Mouse (Mus musculus): Measurements from ENCODE around the gene Swsap1.

Gene Swsap1

DNA sequence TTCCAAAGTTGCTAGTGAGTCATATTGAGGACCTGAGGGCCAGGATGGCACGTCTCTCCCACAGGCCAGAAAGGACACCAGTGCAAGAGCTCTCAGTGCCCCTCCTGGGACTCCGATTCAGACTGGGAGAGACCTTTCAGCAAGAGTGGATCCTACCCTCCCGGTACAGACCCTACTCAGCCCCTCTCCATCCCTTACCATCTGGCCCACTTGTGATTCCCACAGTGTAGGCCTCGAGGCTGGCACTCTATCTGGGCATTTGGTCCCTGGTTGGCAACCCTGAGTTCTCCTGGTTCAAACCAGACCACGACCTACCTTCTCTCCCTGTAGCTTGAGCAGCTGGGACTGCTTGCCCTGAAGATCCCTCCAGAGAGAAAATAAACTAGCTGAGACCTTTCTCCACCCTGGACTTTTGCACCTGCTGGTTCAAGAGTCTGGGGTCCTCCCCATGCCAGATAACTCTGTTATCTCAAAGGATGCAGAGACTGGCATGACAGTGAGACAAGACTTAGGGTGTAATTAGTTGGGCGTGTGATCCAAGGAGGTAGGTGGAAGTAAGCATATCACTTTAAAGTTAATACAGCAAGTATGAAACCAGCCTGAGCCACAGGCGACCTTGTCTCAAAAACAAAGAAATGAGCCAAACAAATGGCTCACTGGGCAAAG is 20.0 kb upstream of the Swsap1 start:
- no peak for DNase-seq (ENCODE audit: low read depth, low spot score)

DNA sequence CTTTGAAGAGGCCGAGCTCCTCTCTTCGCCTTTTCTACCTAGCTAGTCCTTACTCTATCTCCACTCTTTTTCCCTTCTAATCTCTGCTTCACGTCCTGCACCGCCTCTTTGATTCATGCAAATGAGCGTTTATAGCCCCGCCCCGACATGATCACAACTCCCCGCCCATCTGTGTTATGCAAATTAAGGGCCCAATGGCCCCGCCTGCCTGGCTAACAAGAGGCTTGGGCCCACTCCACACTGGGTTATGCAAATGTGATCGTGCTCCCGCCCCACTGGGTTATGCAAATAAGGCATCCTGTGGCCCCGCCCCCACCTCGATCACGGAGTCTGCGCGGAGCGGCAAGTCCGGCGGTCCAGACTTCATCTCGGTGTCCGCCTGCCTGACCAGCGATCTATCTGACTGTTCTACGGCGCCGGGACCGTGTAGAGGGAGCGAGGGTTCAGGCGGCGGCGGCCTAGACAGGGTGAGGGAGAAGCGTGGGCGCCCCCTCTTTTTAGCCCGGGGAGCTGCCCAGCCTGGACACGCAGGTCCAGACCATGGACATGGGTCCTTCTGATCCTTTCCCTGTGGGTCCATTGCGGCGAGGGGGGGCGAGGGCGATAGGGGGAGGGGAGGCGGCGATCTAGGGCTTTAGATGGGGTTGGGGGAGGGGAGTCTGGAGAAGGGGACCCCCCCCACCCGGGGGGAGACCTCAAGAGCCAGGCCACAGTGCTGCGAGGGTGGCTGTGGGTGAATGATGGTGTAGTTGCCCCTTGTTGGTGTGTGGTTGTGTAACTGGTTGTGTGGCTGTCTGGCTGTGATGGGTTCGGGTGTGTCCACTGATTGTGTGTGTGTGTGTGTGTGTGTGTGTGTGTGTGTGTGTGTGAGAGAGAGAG is 18.6 kb upstream of the Swsap1 start, which contains the start of gene Plppr2:
Plppr2 (plus strand) TSS at position 342 of the 879 bp plus-strand sequence.
- no peak for DNase-seq (ENCODE audit: low read depth, low spot score)

DNA sequence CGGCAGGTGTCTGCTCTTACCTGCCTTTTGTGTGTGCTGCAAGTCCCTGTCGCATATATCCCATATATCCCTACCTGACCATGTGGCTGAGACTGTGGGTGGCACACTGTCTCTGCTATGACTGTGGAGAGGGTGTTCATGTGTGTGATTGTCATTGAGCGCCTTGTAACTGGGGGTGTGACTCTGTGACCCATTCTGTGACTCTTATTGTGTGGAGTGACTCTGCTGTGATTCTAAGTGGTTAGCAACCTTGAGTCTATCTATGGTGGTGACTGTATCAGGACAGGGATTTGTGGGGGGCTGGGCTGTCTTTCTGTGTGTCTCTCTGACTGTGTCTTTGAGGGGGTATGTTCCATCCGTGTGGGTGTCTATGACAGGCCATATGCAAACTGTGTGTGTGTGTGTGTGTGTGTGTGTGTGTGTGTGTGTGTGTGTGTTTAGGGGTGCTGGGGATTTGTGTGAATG is 17.8 kb upstream of the Swsap1 start:
- DNase-seq (ENCODE audit: low read depth, low spot score), result no peak

DNA sequence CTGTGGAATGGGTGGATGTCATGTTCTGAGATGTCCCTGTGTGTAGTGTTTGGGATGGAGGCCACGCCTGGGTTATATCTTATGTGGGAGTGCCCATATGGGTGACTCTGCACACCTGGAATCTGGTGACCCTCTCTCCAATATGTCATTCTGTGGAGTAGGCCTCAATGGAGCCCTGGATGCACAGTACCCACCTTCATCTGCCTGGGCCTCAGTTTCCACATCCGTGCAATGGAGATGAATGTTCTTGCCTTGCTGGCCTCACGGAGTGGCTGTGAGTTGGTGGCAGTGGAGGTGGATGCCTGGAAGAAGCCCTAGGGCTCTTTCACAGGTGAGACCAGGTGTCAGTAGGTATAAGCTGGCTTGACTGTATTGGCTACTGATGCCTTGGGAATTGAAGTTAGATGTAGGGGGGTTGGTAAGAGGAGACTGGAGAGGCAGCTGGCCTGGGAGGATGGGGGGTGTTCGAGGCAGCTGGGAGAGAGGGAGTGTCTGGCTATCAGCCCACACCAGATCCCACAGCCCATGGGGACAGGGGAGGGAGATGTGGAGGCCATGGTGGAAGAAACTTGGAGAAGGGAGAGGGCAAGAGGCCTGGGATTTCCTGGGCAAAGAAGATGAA is 17.2 kb upstream of the Swsap1 start:
- DNase-seq (ENCODE audit: low read depth, low spot score), result no peak

DNA sequence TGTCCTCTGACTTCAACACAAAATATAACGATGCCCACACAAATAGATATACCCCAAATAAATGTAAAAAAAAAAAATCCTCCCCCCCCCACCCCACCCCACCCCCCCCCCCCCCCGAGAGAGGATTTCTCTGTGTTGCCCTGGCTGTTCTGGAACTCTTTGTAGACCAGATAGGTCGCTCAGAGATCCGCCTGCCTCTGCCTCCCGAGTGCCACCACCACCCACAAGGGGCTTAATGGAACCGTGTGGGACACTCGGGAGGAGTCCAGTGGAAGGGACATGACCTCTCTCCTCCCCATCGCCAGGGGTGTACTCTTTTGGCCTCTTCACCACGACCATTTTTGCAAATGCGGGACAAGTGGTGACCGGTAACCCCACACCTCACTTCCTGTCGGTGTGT is 12.5 kb upstream of the Swsap1 start:
- DNase-seq (ENCODE audit: low read depth, low spot score), result no peak

DNA sequence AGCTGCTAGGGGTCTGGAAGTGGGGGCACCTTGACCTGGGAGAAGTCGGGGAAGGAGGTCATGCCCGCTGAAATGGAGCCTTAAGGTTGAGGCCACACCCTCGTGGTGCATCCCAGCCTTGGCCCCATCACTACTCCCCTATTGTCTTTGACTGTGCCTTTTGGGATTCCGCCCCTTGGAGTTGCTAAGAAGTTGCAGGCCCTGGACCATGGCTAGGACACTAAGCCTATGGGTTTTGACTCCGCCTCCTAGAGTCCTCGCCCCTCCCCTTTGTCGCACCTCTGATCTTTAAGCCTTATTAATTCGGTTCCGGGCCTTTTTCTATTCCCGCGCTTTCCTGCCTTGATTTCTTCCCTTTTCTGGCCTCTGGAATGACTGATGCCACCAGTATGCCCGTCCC is 11.9 kb upstream of the Swsap1 start:
- no peak for DNase-seq (ENCODE audit: low read depth, low spot score)

DNA sequence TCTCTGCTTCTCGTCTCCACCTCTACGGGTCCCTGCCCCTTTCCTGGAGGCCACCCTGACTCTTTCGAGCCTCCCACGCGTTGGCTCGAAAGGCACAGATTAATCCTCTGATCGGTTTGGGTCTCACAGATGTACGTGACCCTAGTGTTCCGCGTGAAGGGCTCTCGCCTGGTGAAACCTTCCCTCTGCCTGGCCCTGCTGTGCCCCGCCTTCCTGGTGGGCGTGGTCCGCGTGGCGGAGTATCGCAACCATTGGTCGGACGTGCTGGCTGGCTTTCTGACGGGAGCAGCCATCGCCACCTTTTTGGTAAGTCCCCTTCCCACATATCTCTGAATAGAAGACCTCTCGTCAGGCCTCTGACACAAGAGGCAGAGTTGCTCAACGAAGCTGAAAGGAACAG is 11.3 kb upstream of the Swsap1 start:
- DNase-seq (ENCODE audit: low read depth, low spot score), result no peak

DNA sequence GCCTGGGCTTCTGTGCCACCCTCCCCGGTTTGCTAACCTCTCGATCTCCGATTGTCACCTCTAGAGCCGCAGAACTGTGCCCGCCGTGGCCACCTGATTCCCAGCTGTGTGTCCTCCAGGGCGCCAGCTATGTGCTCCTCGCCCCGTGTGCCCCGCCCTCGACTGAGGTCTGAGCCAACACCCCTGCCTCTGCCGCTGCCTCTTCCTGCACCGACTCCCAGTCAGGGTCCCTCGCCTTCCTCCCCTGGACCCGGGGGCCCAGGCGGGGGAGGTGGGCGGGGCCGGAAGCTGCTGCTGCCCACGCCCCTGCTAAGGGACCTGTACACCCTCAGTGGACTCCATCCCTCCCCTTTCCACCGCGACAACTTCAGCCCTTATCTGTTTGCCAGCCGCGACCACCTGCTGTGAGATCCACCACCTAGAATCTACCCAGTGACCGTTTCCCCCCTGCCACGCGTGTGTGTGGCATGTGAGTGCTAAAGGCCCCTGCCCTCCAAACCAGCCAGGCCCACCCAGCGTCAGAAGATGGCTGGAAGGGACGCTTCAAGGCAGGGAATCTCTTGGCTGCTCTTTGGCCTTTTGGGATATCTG is 7.9 kb upstream of the Swsap1 start:
- no peak for DNase-seq (ENCODE audit: low read depth, low spot score)

DNA sequence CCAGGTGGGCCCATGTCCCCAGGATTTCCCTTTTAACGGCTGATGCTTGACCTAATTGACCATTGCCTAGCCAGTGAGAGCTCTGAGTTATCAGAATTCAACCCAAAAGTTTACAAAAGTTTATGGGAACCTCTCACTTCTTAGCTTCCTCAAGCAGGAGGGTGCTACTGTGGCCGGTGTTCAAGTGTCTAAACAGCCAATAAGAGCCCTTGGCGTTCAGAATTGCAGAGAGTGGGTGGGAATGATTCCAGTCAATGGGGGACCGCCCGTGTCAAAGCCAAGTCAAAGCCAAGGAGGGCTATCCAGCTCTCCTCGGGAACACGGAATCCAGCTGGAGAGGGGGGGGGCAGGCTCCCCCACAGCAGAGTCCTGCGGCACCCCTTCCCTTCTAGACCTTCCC is 7.4 kb upstream of the Swsap1 start:
- no peak for DNase-seq (ENCODE audit: low read depth, low spot score)

DNA sequence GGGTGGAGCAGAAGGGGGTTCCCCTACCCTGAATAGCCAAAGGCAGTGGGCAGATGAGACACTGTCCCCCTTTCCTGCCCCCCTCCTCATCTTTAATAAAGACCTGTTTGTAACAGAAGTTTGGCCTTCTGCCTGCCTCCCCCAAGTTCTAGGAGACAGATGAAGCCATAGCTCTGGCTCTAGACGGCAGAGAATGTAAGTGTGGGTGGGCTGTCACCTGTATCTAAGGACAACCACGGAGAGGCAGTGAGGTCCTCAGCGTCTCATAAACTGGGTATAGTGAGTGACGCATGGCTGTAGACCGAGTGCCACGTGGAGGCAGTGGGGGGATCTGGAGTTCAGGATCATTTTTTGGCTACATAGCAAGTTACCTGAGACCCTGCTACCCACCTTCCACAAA is 6.8 kb upstream of the Swsap1 start:
- no peak for DNase-seq (ENCODE audit: low read depth, low spot score)

DNA sequence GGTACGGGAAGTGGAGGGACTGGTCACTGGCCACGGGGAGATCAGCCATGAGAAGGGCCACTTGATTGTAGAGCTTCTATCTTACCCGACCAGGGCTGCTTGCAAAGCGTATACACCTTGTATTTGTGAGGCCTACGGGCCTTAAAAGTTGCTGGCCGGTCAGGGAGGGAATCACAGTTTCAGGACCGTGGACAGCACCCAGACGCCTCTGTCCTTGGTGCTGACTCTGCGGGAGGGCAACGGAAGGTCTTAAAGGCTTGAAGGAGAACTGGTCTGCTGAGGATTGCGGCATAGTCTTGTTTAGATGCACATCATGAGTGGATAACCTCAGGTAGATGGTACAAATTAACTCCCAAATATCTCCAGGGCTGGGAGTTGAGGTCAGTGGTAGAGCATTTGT is 5.2 kb upstream of the Swsap1 start:
- no peak for DNase-seq (ENCODE audit: low read depth, low spot score)

DNA sequence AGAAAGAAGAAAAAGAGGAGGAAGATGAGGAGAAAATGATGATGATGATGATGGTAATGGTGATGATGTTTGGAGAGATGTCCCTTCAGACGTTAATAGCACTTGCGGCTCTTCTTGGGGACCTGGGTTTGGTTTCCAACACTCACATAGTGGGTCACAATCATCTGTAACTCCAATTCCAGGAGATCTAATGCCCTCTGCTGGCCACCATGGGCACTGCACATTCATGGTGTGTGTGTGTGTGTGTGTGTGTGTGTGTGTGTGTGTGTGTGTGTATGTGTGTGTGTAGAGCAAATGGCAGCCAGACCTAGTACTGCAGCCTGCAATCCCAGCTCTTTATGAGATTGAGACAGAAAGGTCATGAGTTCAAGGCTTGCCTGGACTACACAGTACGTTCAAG is 3.6 kb upstream of the Swsap1 start:
- DNase-seq (ENCODE audit: low read depth, low spot score), result no peak

DNA sequence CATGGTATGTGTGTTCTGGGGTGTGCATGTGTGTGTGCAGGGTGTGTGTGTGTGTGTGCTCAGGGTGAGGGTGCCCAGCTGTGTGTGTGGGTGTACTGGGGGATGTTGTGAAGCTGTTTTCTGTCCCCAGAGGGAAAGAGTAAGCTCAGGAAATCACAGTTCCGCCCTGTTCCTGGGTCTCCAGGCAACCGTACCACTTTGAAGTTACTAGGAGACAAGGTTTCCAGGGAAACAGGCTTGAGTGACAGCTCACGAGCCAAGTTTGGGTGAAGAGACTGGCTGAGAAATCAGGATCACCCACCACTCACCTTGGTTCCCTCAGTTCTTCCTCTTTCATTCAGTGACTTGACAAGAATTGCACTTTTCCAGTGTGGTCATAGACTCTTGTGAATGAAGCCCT is 2.0 kb upstream of the Swsap1 start:
- no peak for DNase-seq (ENCODE audit: low read depth, low spot score)

DNA sequence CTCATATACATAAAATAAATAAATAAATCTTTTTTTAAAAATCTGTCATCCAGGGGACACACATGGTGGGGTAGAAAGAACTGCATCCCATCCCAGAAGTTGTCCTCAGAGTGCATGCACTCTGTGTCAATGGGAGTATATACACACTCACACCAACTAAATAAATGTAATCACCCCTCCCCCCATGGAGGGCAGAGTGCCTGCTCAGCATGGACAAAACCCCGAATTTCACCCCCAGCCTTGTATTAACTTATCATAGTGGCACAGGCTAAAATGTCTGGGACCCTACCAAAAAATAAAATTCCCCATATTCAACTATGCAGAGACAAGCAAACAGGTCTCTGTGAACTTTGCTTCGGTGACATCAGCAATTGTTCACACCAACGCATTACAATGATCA is 920 bp upstream of the Swsap1 start:
- no peak for DNase-seq (ENCODE audit: low read depth, low spot score)

DNA sequence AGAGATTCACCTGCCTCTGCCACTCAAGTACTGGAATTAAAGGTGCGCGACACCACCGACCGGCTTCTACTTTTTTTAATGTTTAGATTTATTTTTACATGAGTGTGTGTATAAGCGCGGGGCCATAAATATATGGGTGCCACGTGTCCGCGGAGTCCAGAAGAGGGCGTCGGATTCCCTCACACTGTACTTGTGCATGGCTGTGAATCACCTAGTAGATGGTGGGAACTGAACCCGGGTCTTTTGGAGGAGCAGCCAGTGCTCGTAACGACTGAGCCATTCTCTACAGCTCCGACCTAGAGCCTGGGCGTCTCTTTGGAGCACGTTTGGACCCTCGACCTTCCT is 358 bp upstream of the Swsap1 start:
- DNase-seq (ENCODE audit: low read depth, low spot score), result no peak

DNA sequence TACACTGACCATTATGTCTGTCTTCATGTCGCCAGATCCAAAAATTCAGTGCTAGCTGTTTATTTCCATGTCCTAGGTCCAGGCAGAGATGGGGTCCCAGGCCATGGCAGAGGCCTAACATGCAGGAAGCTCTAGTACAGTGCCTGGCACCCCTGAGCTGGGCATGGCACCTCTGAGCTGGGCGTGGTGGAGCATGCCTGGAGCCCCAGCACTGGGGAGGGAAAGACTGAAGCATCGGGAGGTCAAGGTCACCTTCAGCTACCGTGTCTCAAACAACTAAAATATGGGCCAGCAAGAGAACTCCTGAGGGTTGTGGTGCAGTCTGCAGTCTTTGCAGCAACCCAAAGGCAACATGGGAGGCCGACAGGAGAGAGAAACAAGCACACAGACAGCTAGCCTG is 2.8 kb downstream of the Swsap1 start:
- no peak for DNase-seq (ENCODE audit: low read depth, low spot score)

DNA sequence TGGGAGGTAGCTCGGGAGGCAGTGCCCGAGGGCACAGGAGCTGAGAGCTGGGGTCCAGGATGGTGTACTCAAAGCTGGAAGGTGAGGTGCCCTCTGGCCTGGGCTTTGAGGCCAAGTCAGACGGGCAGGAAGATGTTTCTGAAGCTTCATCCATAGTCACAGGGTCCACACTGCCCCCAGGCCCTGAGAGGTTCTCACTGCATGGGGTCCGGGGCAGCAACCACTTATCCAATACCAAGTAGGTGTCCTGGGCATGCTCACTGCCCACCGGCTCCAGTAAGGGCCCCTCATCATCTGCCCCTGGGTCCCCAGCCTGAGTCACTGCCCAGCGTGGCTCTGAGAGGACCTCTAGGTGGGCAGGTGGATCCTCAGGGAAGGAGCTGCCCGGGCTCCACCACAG is 3.7 kb downstream of the Swsap1 start:
- no peak for DNase-seq (ENCODE audit: low read depth, low spot score)

DNA sequence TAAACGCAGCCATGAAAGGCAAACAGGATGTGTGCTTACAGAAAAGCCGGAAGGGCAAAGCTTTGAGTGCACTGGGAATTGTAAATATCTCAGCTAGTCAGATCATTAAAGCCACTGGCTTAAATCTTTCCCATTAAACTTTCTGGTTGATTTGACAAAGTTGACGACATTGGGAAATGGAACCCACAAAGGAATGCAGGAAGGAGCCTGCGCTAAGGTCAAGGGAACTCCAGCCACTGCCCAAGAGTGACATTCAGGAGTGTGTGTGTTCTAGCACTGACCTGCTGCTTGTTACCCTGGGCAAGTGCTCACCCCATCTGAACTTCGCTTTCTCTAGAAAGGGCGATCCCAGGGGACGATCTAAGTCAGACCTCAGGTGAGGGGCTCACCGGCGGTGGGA is 4.6 kb downstream of the Swsap1 start:
- no peak for DNase-seq (ENCODE audit: low read depth, low spot score)

DNA sequence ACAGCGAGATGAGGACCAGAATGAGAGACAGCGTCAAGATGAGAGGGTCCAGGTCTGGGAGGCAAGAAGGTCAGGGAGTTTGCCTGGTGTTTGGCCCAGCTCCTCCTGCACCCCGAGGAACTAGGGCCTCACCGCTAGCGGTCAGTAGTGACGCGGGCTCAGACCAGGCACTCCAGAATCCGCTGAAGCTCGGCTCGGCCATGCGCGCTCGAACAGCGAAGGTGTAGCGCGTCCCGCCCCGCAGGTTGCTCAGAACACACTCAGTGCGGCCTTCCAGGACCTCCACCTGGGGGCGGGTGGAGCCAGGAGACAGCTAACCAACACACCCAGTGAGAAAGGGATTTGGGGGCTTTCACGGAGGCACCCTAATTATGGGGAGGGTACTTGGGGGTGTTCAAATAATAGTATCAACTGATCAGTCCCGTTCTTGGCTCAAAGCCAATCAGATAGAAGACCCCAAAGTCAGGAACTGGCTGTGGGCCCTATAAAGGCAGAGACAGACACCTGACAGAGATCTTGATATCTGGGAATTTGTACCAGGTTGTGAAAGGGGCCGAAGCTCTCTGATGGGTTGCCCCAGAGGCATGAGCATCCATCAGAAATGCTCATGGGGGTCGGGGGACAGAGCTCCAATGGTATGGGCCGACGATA is 5.1 kb downstream of the Swsap1 start:
- DNase-seq (ENCODE audit: low read depth, low spot score), result no peak

DNA sequence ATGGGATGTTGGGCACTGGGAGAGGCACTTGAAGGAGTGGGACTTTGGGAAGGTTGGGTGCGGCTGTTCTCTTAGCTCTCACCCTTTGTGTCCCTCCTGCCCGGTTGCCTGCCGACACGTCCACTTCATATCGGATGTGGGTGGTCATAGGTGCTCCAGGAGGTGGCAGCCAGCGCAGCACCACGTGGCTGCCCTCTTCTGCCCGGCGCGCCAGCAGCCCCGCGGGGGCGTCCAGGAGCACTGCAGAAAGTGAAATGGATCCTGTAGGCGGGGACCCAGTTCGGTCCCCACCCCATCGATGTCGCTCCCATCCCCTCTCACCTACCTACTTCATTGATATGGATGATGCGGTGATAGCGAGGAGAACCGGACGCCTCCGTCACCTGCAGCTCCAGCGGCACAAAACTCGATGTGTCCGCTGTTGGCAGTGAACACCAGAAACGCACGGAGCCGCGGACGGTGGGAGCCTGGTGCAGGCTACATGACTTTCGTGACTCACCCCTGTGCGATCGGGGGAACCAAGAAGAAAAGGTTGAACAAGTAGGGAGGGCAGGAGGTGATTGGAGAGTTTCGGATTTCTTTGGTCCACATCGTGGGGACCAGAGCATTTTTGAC is 5.9 kb downstream of the Swsap1 start:
- DNase-seq (ENCODE audit: low read depth, low spot score), result no peak

DNA sequence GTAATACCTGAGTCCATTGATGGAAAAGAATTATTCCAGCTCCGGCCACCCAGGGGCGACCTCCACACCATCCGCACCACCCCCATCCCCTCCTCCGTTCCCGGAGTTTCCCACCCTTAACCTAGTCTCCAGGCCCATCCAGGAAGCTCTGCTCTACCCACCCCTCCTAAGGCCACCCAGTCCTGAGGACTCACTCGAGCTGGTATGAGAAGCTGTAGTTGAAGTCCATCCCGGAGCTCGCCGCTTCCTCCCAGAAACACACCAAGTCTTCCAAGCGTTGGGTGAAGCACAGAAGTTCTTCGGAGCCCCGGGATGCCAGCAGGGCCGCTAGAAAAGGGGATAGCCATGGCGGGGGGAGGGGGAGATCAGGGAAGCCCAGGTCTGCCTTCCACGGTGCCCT is 6.5 kb downstream of the Swsap1 start:
- no peak for DNase-seq (ENCODE audit: low read depth, low spot score)
